19 mouse cellular contexts compared by ENCODE assay signal in the genomic region with DNA sequence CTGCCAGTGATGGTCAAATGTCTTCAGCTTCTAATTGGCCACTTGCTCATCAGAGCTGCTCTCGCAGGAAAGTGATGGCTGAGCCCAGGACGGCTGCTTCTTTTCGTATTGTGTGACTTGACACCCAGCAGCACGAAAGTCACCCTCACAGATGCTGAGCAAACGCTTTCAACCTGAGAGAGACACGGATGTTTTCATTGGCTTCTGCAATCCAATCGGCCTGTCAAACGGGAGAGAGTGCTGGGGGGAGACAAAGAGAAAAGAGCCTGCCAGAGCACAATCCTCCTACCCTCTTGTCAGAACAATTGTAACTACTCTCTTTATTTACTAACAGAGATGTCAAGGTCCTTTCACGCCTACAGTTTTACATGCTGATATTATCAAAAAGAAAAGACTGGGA.
DNase-seq lines count a peak whose midpoint lies in the region; ATAC-seq and TF ChIP-seq lines count a peak whose summit lies in the region.
"Had no signal": no experiment of that assay in that cellular context is flagged by ENCODE, and none has a peak within 500 bp of the region (broad histone marks: within the 10 kb centered on the region; RNA-seq: fewer than 3 reads in every experiment).

No protein-coding gene starts in this region.

- H3K4me1 ChIP-seq in forebrain, embryonic 12.5 days = peaks cover 4% of the 10 kb centered on the region; the same call in 1 of the 2 replicates
- no peaks in the 10 kb centered on the region for H3K4me1 ChIP-seq in forebrain, embryonic 11.5 days (replicated peaks; ENCODE audit: control insufficient read depth, insufficient read depth, low read length)
- H3K4me1 ChIP-seq in hindbrain, embryonic 16.5 days (ENCODE audit: control insufficient read depth, insufficient read depth, low read depth, low read length) = no peaks in the 10 kb centered on the region; the same call in 1 of the 2 replicates
- 0 out of 2 replicates have a peak, but pooled peaks cover 3% of the 10 kb centered on the region for H3K4me1 ChIP-seq in hindbrain, embryonic 14.5 days (replicated peaks; ENCODE audit: control insufficient read depth, insufficient read depth, low read length)
- no peaks in the 10 kb centered on the region for H3K4me1 ChIP-seq in midbrain, embryonic 14.5 days (ENCODE audit: control insufficient read depth, insufficient read depth, low read length)
- H3K4me1 ChIP-seq in midbrain, postnatal 0 days (ENCODE audit: insufficient read depth, low read length) = no peaks in the 10 kb centered on the region
- H3K4me1 ChIP-seq: embryonic facial prominence, embryonic 13.5 days; forebrain, embryonic 15.5 days; heart, embryonic 12.5 days had no signal

- no peaks in the 10 kb centered on the region for H3K9me3 ChIP-seq in forebrain, embryonic 12.5 days
- H3K9me3 ChIP-seq in forebrain, embryonic 11.5 days (ENCODE audit: control insufficient read depth, low read length) = no peaks in the 10 kb centered on the region
- H3K9me3 ChIP-seq in hindbrain, embryonic 16.5 days (ENCODE audit: control insufficient read depth, low read length) = no peaks in the 10 kb centered on the region
- no peaks in the 10 kb centered on the region for H3K9me3 ChIP-seq in hindbrain, embryonic 14.5 days (ENCODE audit: control insufficient read depth, low read length)
- no peaks in the 10 kb centered on the region for H3K9me3 ChIP-seq in midbrain, embryonic 14.5 days (ENCODE audit: control insufficient read depth, low read length)
- H3K9me3 ChIP-seq in midbrain, postnatal 0 days (ENCODE audit: low read length) = no peaks in the 10 kb centered on the region
- H3K9me3 ChIP-seq: embryonic facial prominence, embryonic 13.5 days; forebrain, embryonic 15.5 days; G1E; heart, embryonic 12.5 days; hindbrain, embryonic 10.5 days had no signal

- ATAC-seq in forebrain, embryonic 12.5 days (ENCODE audit: low FRiP score) = peak; percentile 41; the same call in 1 of the 2 replicates
- ATAC-seq in forebrain, embryonic 11.5 days (replicated peaks; ENCODE audit: low FRiP score) = no peak
- peak; percentile 37; the same call in 1 of the 2 replicates for ATAC-seq in hindbrain, embryonic 16.5 days
- no peak for ATAC-seq in hindbrain, embryonic 14.5 days (ENCODE audit: low FRiP score)
- ATAC-seq in midbrain, embryonic 14.5 days (ENCODE audit: low FRiP score, low TSS enrichment) = peak; percentile 43; the same call in 1 of the 2 replicates
- no peak for ATAC-seq in midbrain, postnatal 0 days (ENCODE audit: low FRiP score)
- no peak for ATAC-seq in erythroid progenitor cell, adult 5-6 weeks (replicated peaks; ENCODE audit: low FRiP score, poor library complexity, severe bottlenecking)
- ATAC-seq: CD4-positive, CD25-positive, alpha-beta regulatory T cell, adult 4 months; forebrain, embryonic 15.5 days had no signal

- H3K27ac ChIP-seq in forebrain, embryonic 12.5 days = no peak overlapping the region
- H3K27ac ChIP-seq in forebrain, embryonic 11.5 days (ENCODE audit: low read depth, low read length) = no peak overlapping the region
- no peak overlapping the region for H3K27ac ChIP-seq in hindbrain, embryonic 16.5 days (ENCODE audit: low read depth, low read length)
- H3K27ac ChIP-seq in hindbrain, embryonic 14.5 days = no peak overlapping the region
- no peak overlapping the region for H3K27ac ChIP-seq in midbrain, embryonic 14.5 days (replicated peaks; ENCODE audit: low read depth, low read length)
- no peak overlapping the region for H3K27ac ChIP-seq in midbrain, postnatal 0 days (ENCODE audit: low read depth, low read length)
- H3K27ac ChIP-seq: embryonic facial prominence, embryonic 13.5 days; forebrain, embryonic 15.5 days; hindbrain, embryonic 10.5 days had no signal

- H3K36me3 ChIP-seq in forebrain, embryonic 12.5 days (replicated peaks) = no peaks in the 10 kb centered on the region
- H3K36me3 ChIP-seq in forebrain, embryonic 11.5 days (ENCODE audit: control insufficient read depth, insufficient read depth, low read length) = no peaks in the 10 kb centered on the region
- H3K36me3 ChIP-seq in hindbrain, embryonic 16.5 days (ENCODE audit: control insufficient read depth, insufficient read depth, low read length) = no peaks in the 10 kb centered on the region
- H3K36me3 ChIP-seq in hindbrain, embryonic 14.5 days (replicated peaks; ENCODE audit: control insufficient read depth, insufficient read depth) = no peaks in the 10 kb centered on the region
- no peaks in the 10 kb centered on the region for H3K36me3 ChIP-seq in midbrain, embryonic 14.5 days (ENCODE audit: control insufficient read depth, insufficient read depth, low read length)
- no peaks in the 10 kb centered on the region for H3K36me3 ChIP-seq in midbrain, postnatal 0 days (ENCODE audit: insufficient read depth, low read length)
- H3K36me3 ChIP-seq: embryonic facial prominence, embryonic 13.5 days; forebrain, embryonic 15.5 days; G1E; heart, embryonic 12.5 days; hindbrain, embryonic 10.5 days had no signal

- no peak overlapping the region for H3K9ac ChIP-seq in forebrain, embryonic 12.5 days
- H3K9ac ChIP-seq in forebrain, embryonic 11.5 days (ENCODE audit: low read length) = no peak overlapping the region
- H3K9ac ChIP-seq in hindbrain, embryonic 16.5 days (ENCODE audit: low read depth, low read length) = no peak overlapping the region
- H3K9ac ChIP-seq in hindbrain, embryonic 14.5 days = no peak overlapping the region
- no peak overlapping the region for H3K9ac ChIP-seq in midbrain, embryonic 14.5 days (replicated peaks; ENCODE audit: low read length)
- H3K9ac ChIP-seq in midbrain, postnatal 0 days (replicated peaks; ENCODE audit: low read length, poor library complexity, severe bottlenecking) = no peak overlapping the region
- H3K9ac ChIP-seq: embryonic facial prominence, embryonic 13.5 days; forebrain, embryonic 15.5 days; heart, embryonic 12.5 days had no signal

- no peaks in the 10 kb centered on the region for H3K27me3 ChIP-seq in forebrain, embryonic 12.5 days
- no peaks in the 10 kb centered on the region for H3K27me3 ChIP-seq in forebrain, embryonic 11.5 days (ENCODE audit: control insufficient read depth, insufficient read depth, low read length)
- H3K27me3 ChIP-seq in hindbrain, embryonic 16.5 days (replicated peaks; ENCODE audit: control insufficient read depth, insufficient read depth, low read length) = no peaks in the 10 kb centered on the region
- no peaks in the 10 kb centered on the region for H3K27me3 ChIP-seq in hindbrain, embryonic 14.5 days (ENCODE audit: control insufficient read depth, insufficient read depth, low read length)
- H3K27me3 ChIP-seq in midbrain, embryonic 14.5 days (ENCODE audit: control insufficient read depth, insufficient read depth, low read length) = no peaks in the 10 kb centered on the region
- H3K27me3 ChIP-seq in midbrain, postnatal 0 days (ENCODE audit: insufficient read depth, low read length) = no peaks in the 10 kb centered on the region
- H3K27me3 ChIP-seq: embryonic facial prominence, embryonic 13.5 days; forebrain, embryonic 15.5 days; heart, embryonic 12.5 days had no signal

- TF ChIP-seq CTCF in midbrain, postnatal 0 days (IDR thresholded peaks at IDR 0.05) = no peak

- no peak for DNase-seq in forebrain, embryonic 11.5 days (ENCODE audit: low spot score)
- DNase-seq in hindbrain, embryonic 14.5 days (ENCODE audit: low spot score) = no peak
- DNase-seq in midbrain, embryonic 14.5 days = peak; percentile 42
- no peak for DNase-seq in midbrain, postnatal 0 days (ENCODE audit: low spot score)
- DNase-seq: adrenal gland, postnatal 10 days; B cell, adult 2 months; cerebellum, adult 18-20 months; cerebellum, adult 9-11 months; cerebellum, postnatal 36 days; gastrocnemius, postnatal 25 days had no signal

- 44% methylated on average over 9 of the region's 9 CpGs for WGBS in forebrain, embryonic 12.5 days
- WGBS in forebrain, embryonic 11.5 days = 63% methylated on average over 9 of the region's 9 CpGs
- WGBS in hindbrain, embryonic 16.5 days = 41% methylated on average over 9 of the region's 9 CpGs
- WGBS in hindbrain, embryonic 14.5 days = 37% methylated on average over 9 of the region's 9 CpGs
- 21% methylated on average over 9 of the region's 9 CpGs for WGBS in midbrain, embryonic 14.5 days
- WGBS in midbrain, postnatal 0 days = 23% methylated on average over 9 of the region's 9 CpGs

- no peak overlapping the region for H3K4me3 ChIP-seq in forebrain, embryonic 12.5 days (replicated peaks)
- no peak overlapping the region for H3K4me3 ChIP-seq in forebrain, embryonic 11.5 days (ENCODE audit: low read depth, low read length)
- no peak overlapping the region for H3K4me3 ChIP-seq in hindbrain, embryonic 16.5 days (ENCODE audit: low read length)
- no peak overlapping the region for H3K4me3 ChIP-seq in hindbrain, embryonic 14.5 days (replicated peaks; ENCODE audit: low read length)
- H3K4me3 ChIP-seq in midbrain, embryonic 14.5 days (replicated peaks; ENCODE audit: low read depth, low read length) = no peak overlapping the region
- H3K4me3 ChIP-seq in midbrain, postnatal 0 days (ENCODE audit: low read depth, low read length) = no peak overlapping the region
- H3K4me3 ChIP-seq: embryonic facial prominence, embryonic 13.5 days; forebrain, embryonic 15.5 days; heart, embryonic 12.5 days; hindbrain, embryonic 10.5 days had no signal

- no peak overlapping the region for H3K4me2 ChIP-seq in forebrain, embryonic 12.5 days
- no peak overlapping the region for H3K4me2 ChIP-seq in forebrain, embryonic 11.5 days (ENCODE audit: low read depth, low read length, severe bottlenecking)
- H3K4me2 ChIP-seq in hindbrain, embryonic 16.5 days (ENCODE audit: low read length) = no peak overlapping the region
- H3K4me2 ChIP-seq in hindbrain, embryonic 14.5 days (replicated peaks) = no peak overlapping the region
- no peak overlapping the region for H3K4me2 ChIP-seq in midbrain, embryonic 14.5 days (ENCODE audit: low read length)
- H3K4me2 ChIP-seq in midbrain, postnatal 0 days (ENCODE audit: low read depth, low read length, poor library complexity, severe bottlenecking) = no peak overlapping the region
- H3K4me2 ChIP-seq: embryonic facial prominence, embryonic 13.5 days; forebrain, embryonic 15.5 days; heart, embryonic 12.5 days had no signal

Comparison
In these comparisons a context has a peak if more than half of its experiments do, and no peak if none do; other contexts are left out.
1. ATAC-seq: peak in forebrain, embryonic 12.5 days (single experiment), hindbrain, embryonic 16.5 days (single experiment) and midbrain, embryonic 14.5 days (single experiment); none in forebrain, embryonic 11.5 days (single experiment), hindbrain, embryonic 14.5 days (single experiment), midbrain, postnatal 0 days (single experiment) and erythroid progenitor cell, adult 5-6 weeks (single experiment).